Mouse (Mus musculus) cortical plate, adult 2 months (tissue): ENCODE results near the gene Arl16. TPM values are rescaled to one million over a fixed set of nuclear protein-coding genes. Genes with fewer than 3 reads are reported as not detected.

Source experiments
- H3K27ac ChIP-seq: fragments of 200-500 bp; 2 replicates; pipeline ENCODE4 v1.5.1; 2012; ENCODE audit warnings: low read length, control low read depth, inconsistent platforms; ENCODE audit not compliant: insufficient read depth
- H3K4me1 ChIP-seq: fragments of 200-500 bp; 2 replicates; pipeline ENCODE4 v1.6.1; 2011; ENCODE audit warnings: low read length; ENCODE audit not compliant: control insufficient read depth, insufficient read depth
- H3K4me3 ChIP-seq: fragments of 200-500 bp; 2 replicates; pipeline ENCODE4 v1.5.1; 2011; ENCODE audit warnings: mild to moderate bottlenecking, low read length, control low read depth; ENCODE audit not compliant: insufficient read depth
- CTCF ChIP-seq: fragments of 200-500 bp; IDR thresholded peaks from 2 replicates; pipeline ENCODE4 v1.5.1; 2011; ENCODE audit warnings: mild to moderate bottlenecking, control low read depth, low read length; ENCODE audit not compliant: insufficient read depth; ENCODE audit errors: extremely low read depth
- POLR2A ChIP-seq: fragments of 200-500 bp; IDR thresholded peaks from 2 replicates; pipeline ENCODE4 v1.6.1; 2011; ENCODE audit warnings: mild to moderate bottlenecking, low read length, control low read depth; ENCODE audit not compliant: insufficient read depth; ENCODE audit errors: extremely low read depth
- polyA plus RNA-seq: library from polyadenylated mRNA; depleted of rRNA; stranded (reverse); fragments of >200 nt; gene quantifications from 2 replicates; pipeline ENCODE4 v1.2.3, GENCODE M21; 2012; rRNA removed

The Arl16 gene
- polyA plus RNA-seq, 1 experiment = 46.0 TPM

DNA sequence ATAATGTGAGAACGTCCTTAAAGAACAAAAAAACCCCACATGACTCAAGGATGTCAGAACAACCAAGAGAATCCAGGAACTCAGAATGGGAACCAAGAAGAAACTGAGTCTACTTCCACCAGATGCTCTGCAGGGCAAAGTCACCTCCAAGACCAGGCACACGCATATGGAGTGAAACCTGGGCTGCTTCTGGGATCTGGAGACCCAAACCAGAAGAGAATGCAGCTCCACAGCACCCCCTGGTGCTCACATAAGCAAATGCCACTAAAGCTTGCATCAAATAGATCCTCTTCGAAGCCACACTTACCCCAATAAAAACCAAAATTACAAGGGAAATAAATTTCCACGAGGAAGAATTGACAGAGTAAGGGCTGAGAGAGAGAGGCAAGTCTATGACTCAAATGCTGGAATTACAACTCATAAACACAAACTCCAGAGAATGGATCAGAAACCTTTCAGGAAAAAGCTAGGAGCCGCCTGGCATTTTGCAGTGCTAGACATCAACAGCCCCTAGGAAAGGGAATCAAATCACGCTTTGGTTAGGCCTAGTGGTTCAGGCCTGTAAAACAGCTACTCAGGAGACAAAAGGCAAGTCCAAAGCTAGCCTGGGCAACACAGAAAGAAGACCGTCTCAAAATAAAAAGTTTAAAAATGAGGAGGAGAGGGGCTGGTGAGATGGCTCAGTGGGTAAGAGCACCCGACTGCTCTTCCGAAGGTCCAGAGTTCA, 43.7 kb downstream of the Arl16 start:
- TF ChIP-seq CTCF (peak; percentile 66), POLR2A (no peak)
- H3K27ac ChIP-seq = no peak overlapping the region
- H3K4me3 ChIP-seq = no peak overlapping the region
- H3K4me1 ChIP-seq = no peaks in the 10 kb centered on the region

DNA sequence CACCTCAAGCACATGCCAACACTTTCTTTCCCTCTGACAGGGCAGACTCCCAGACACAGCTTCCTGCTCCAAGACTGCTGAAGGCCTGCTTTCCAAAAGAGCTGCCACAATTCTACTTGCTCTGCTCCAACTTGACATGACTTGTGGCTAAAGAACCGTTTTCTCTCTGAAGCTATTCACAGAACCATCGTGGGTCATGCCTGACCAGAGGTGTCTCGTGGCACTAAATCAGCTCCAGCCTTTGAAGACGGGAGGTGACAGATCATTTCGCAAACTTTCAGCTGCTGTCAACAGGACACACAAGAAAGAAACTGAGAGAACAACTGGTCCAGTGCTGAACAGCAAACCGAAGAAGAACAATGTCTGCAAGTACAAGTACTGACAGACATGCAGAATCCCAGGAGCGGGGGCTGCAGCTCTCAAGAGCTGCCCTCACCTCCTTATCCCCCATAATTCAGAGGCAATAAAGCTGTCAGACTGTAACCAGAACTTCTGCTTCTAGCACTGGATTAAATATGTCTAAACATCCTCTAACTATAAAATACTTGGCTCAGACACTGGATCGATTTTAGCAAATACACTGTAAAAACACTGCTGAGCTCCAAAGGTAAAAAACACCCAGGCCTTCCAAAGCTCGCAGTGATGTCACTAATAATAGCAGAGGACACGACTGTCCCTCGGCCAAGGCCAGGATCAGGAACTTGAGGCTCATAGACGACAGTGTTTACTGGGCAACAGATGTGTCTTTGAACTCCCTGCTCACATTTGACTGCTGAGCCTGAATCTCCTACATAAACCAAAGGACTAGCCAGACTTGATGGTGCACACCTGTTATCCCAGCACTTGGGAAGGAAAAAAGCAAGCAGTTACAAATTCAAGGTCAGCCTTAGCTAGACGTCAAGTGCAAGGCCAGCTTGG, 44.5 kb downstream of the Arl16 start:
- Histone ChIP-seq H3K4me3 (no peak overlapping the region), H3K4me1 (no peaks in the 10 kb centered on the region), H3K27ac (no peak overlapping the region)
- TF ChIP-seq POLR2A = no peak
- no peak for TF ChIP-seq CTCF

DNA sequence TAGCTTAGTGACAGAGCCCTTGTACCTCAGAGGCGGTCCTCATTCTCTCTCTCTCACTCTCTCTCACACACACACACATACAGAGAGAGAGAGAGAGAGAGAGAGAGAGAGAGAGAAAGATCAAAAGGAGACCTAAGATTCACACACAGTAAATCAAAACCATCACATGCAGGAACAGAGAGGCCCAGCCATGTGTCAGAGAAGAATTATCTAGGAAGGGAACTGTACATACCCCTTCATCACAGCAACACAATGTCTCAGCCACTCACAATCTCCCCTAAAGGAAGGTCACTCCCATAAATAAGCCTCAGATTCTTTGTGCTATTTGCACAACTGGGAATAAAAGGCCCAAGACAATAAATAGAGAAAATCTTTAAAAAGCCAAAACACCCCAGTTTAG, 48.8 kb downstream of the Arl16 start:
- H3K4me3 ChIP-seq = no peak overlapping the region
- no peak for TF ChIP-seq CTCF
- no peak for TF ChIP-seq POLR2A
- no peaks in the 10 kb centered on the region for H3K4me1 ChIP-seq
- H3K27ac ChIP-seq = no peak overlapping the region

DNA sequence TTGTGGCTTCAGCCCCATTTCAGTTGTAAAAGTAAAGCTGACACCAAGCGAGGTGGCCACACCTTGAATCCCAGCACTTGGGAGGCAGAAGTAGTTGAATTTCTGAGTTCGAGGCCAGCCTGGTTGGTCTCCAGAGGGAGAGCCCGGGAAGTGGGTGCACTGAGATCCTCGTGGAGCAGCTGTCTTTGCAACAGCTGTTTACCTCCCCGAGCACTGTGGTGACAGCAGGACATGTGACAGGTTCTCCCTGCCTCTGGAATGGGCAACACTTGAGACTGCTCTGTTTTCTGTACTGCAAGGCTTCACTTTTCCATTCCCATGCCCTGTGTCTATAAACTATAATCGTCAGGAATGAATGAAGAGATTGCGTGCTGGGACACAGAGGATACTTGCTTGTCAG, 49.6 kb downstream of the Arl16 start:
- no peaks in the 10 kb centered on the region for H3K4me1 ChIP-seq
- H3K4me3 ChIP-seq = no peak overlapping the region
- no peak for TF ChIP-seq POLR2A
- no peak for TF ChIP-seq CTCF
- no peak overlapping the region for H3K27ac ChIP-seq

Other genes with a start within 250 kb of the Arl16 start
- 10.1 and 10.2 TPM in 2 replicates for gene Bahcc1, start 234.7 kb downstream of the Arl16 start, polyA plus RNA-seq
- gene Actg1, start 119.1 kb downstream of the Arl16 start, polyA plus RNA-seq = 1,064 and 1,106 TPM in 2 replicates
- gene Fscn2, start 106.1 kb downstream of the Arl16 start, polyA plus RNA-seq = 0.28 and 0.67 TPM in 2 replicates
- 22.8 and 23.9 TPM in 2 replicates for gene Faap100, start 88.8 kb downstream of the Arl16 start, polyA plus RNA-seq
- gene Nploc4, start 29.9 kb downstream of the Arl16 start, polyA plus RNA-seq = 62.0 and 62.7 TPM in 2 replicates
- gene Tspan10, start 25.0 kb downstream of the Arl16 start, polyA plus RNA-seq = 0.15 TPM in 1 of 2 replicates, not detected in the other
- 0.59 and 0.81 TPM in 2 replicates for gene Pde6g, start 14.1 kb downstream of the Arl16 start, polyA plus RNA-seq
- 15.0 and 17.4 TPM in 2 replicates for gene Oxld1, start 9.5 kb downstream of the Arl16 start, polyA plus RNA-seq
- gene Ccdc137, start 9.5 kb downstream of the Arl16 start, polyA plus RNA-seq = 27.6 and 28.5 TPM in 2 replicates
- 96.3 and 96.6 TPM in 2 replicates for gene Mrpl12, start 17.0 kb upstream of the Arl16 start, polyA plus RNA-seq
- gene Slc25a10, start 24.2 kb upstream of the Arl16 start, polyA plus RNA-seq = 29.0 and 30.0 TPM in 2 replicates
- gene Gcgr, start 63.1 kb upstream of the Arl16 start, polyA plus RNA-seq = 0.13 TPM in 2 replicates
- 158 and 160 TPM in 2 replicates for gene Mcrip1, start 82.1 kb upstream of the Arl16 start, polyA plus RNA-seq
- gene Ppp1r27, start 83.5 kb upstream of the Arl16 start, polyA plus RNA-seq = not detected in 2 replicates
- 88.9 and 91.2 TPM in 2 replicates for gene P4hb, start 105.6 kb upstream of the Arl16 start, polyA plus RNA-seq
- gene Arhgdia, start 114.0 kb upstream of the Arl16 start, polyA plus RNA-seq = 416 and 442 TPM in 2 replicates
- gene Alyref, start 130.8 kb upstream of the Arl16 start, polyA plus RNA-seq = 42.1 and 46.9 TPM in 2 replicates
- 148 and 161 TPM in 2 replicates for gene Anapc11, start 130.8 kb upstream of the Arl16 start, polyA plus RNA-seq
- 0.58 and 1.1 TPM in 2 replicates for gene Npb, start 140.9 kb upstream of the Arl16 start, polyA plus RNA-seq
- gene Pcyt2, start 150.3 kb upstream of the Arl16 start, polyA plus RNA-seq = 281 and 289 TPM in 2 replicates
- 98.2 and 105 TPM in 2 replicates for gene Sirt7, start 157.6 kb upstream of the Arl16 start, polyA plus RNA-seq
- 83.7 and 83.9 TPM in 2 replicates for gene Mafg, start 166.0 kb upstream of the Arl16 start, polyA plus RNA-seq
- 2.2 and 3.6 TPM in 2 replicates for gene Pycr1, start 176.2 kb upstream of the Arl16 start, polyA plus RNA-seq
- gene Myadml2, start 180.6 kb upstream of the Arl16 start, polyA plus RNA-seq = 3.4 and 3.6 TPM in 2 replicates
- gene Notum, start 193.6 kb upstream of the Arl16 start, polyA plus RNA-seq = 6.8 and 7.1 TPM in 2 replicates
- gene Aspscr1, start 205.4 kb upstream of the Arl16 start, polyA plus RNA-seq = 46.2 and 46.8 TPM in 2 replicates
- 36.2 and 40.2 TPM in 2 replicates for gene Cenpx, start 246.1 kb upstream of the Arl16 start, polyA plus RNA-seq
- 114 and 137 TPM in 2 replicates for gene Lrrc45, start 246.3 kb upstream of the Arl16 start, polyA plus RNA-seq